Mouse (Mus musculus): ENCODE measurements at regions not wholly inside any gene's neighbourhood (a gene's known extent, or its start where the extent isn't known, plus 50 kb on each side); places are given as distances from the start of the nearest gene placed in this dataset.

DNA sequence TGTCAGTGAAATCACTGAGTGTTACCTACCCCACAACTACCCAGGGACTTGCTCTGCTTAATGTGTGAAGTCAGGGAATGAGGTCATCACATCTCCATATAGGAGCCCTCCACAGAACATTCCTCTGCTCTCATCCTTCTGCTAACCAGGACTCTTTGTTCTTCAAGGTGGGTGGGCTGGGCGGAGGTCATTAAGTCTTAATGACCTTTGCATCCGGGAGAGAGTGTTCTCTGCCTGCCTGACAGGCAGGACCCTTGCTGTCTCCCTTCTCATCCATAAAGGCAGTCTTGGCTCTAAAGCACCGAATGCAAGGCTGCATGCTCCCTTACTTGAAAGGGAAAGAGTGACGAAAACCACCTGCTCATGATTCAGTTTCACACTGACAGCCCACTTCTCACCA lies 1051.4 kb downstream of the Slc22a22 start:
- no peaks in the 10 kb centered on the region for H3K36me3 ChIP-seq (ENCODE audit: control insufficient read depth, insufficient read depth, low read length)
- no peak overlapping the region for H3K9ac ChIP-seq (ENCODE audit: low read length)
- no peaks in the 10 kb centered on the region for H3K4me1 ChIP-seq (replicated peaks; ENCODE audit: control insufficient read depth, insufficient read depth)
- ATAC-seq (ENCODE audit: low FRiP score, low TSS enrichment) (no peak), DNase-seq (ENCODE audit: low spot score) (no peak)
- 16% methylated on average over 4 of the region's 4 CpGs for WGBS
- no peaks in the 10 kb centered on the region for H3K27me3 ChIP-seq (ENCODE audit: control insufficient read depth, insufficient read depth, low read length)
- no peaks in the 10 kb centered on the region for H3K9me3 ChIP-seq (ENCODE audit: control insufficient read depth, low read length)
- no peak overlapping the region for H3K4me2 ChIP-seq (replicated peaks; ENCODE audit: low read depth)
- TF ChIP-seq CTCF (IDR thresholded peaks at IDR 0.05; ENCODE audit: low read depth) (no peak), EP300 (optimal IDR thresholded peaks at IDR 0.05) (no peak)
- H3K4me3 ChIP-seq (ENCODE audit: low read depth, low read length), result no peak overlapping the region
- H3K27ac ChIP-seq (replicated peaks), result no peak overlapping the region

DNA sequence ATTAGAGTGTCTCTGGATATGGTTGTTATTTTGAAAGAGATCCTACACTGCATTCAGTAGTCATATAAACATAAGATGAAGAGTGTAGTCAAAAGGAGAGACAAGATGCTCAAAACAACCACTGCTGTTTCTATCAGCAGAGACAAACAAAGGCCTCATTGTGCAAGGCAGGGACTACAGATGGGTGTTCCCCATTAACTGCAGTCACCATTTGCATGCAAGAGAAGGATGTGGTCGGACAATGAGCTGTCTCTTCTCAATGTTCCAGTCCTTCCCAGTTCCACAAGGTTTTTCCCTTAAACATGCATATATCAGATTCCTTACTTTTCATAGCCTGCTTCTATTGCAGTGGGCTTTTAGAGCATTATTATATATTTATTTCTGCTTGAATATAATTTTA lies 1056.7 kb downstream of the Slc22a22 start:
- WGBS, result 70% methylated on average over 1 of the region's 1 CpGs
- no peak for ATAC-seq (ENCODE audit: low FRiP score, low TSS enrichment)
- H3K4me1 ChIP-seq (replicated peaks; ENCODE audit: control insufficient read depth, insufficient read depth), result no peaks in the 10 kb centered on the region

DNA sequence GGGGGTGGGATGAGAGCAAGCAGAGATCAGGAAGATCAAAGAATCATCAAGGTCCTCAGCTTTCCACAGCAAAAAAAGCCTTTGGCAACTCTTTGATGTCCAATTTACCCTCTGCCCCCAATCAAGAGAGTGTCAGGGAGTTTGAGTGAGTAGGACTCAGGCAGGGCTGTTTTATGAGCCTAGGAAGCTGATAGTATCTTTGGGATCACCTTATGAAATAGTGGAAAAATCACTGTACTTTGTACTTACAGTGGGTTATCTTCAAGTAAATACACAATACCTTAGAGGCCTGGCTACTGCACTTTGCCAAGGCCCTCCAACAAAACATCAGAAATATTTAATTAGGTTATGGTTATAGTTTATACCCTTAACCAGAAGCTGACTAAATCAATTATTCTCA lies 1085.4 kb downstream of the Slc22a22 start:
- Histone ChIP-seq H3K4me1 (replicated peaks; ENCODE audit: control insufficient read depth, insufficient read depth) (no peaks in the 10 kb centered on the region), H3K27me3 (ENCODE audit: control insufficient read depth, insufficient read depth, low read length) (no peaks in the 10 kb centered on the region), H3K9ac (ENCODE audit: low read length) (no peak overlapping the region), H3K4me2 (replicated peaks; ENCODE audit: low read depth) (no peak overlapping the region), H3K27ac (replicated peaks) (no peak overlapping the region), H3K36me3 (ENCODE audit: control insufficient read depth, insufficient read depth, low read length) (no peaks in the 10 kb centered on the region), H3K9me3 (ENCODE audit: control insufficient read depth, low read length) (no peaks in the 10 kb centered on the region), H3K4me3 (ENCODE audit: low read depth, low read length) (no peak overlapping the region)
- DNase-seq (ENCODE audit: low spot score), result no peak
- ATAC-seq (ENCODE audit: low FRiP score, low TSS enrichment), result no peak
- TF ChIP-seq EP300 (optimal IDR thresholded peaks at IDR 0.05), result no peak
- no peak for TF ChIP-seq CTCF (IDR thresholded peaks at IDR 0.05; ENCODE audit: low read depth)

More for the DNA sequence above, 1056.7 kb downstream of the Slc22a22 start:
- H3K9ac ChIP-seq (ENCODE audit: low read length), result no peak overlapping the region
- TF ChIP-seq EP300 (optimal IDR thresholded peaks at IDR 0.05), result no peak
- TF ChIP-seq CTCF (IDR thresholded peaks at IDR 0.05; ENCODE audit: low read depth), result no peak
- DNase-seq (ENCODE audit: low spot score), result no peak
- no peak overlapping the region for H3K4me2 ChIP-seq (replicated peaks; ENCODE audit: low read depth)
- H3K4me3 ChIP-seq (ENCODE audit: low read depth, low read length), result no peak overlapping the region
- H3K36me3 ChIP-seq (ENCODE audit: control insufficient read depth, insufficient read depth, low read length), result no peaks in the 10 kb centered on the region
- H3K27ac ChIP-seq (replicated peaks), result no peak overlapping the region
- H3K9me3 ChIP-seq (ENCODE audit: control insufficient read depth, low read length), result no peaks in the 10 kb centered on the region
- no peaks in the 10 kb centered on the region for H3K27me3 ChIP-seq (ENCODE audit: control insufficient read depth, insufficient read depth, low read length)

DNA sequence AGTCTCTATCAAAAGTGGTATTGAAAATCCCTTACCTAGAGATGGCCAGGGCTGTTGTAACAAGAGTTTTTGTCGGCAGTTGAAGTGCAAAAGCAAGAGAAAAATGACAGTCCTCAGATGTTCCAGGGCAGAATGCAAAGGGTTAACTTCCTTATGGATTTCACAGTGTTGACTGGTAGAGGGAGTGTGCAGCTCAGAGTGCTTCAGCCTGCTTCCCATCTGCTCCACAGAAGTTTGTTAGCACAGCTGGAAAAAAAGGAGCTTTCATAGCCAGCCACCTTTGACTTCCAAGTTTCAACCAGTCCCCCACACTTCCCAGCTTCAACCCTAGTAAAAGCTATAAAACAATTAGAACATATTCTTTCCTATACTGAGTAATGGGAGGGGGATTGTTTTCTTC lies 1098.9 kb downstream of the Slc22a22 start:
- WGBS, result 17% methylated on average over 1 of the region's 1 CpGs
- Histone ChIP-seq H3K9ac (ENCODE audit: low read length) (no peak overlapping the region), H3K4me2 (replicated peaks; ENCODE audit: low read depth) (no peak overlapping the region), H3K4me1 (replicated peaks; ENCODE audit: control insufficient read depth, insufficient read depth) (no peaks in the 10 kb centered on the region), H3K27me3 (ENCODE audit: control insufficient read depth, insufficient read depth, low read length) (no peaks in the 10 kb centered on the region), H3K9me3 (ENCODE audit: control insufficient read depth, low read length) (no peaks in the 10 kb centered on the region), H3K4me3 (ENCODE audit: low read depth, low read length) (no peak overlapping the region), H3K27ac (replicated peaks) (no peak overlapping the region), H3K36me3 (ENCODE audit: control insufficient read depth, insufficient read depth, low read length) (no peaks in the 10 kb centered on the region)
- DNase-seq (ENCODE audit: low spot score), result no peak
- ATAC-seq (ENCODE audit: low FRiP score, low TSS enrichment), result no peak
- TF ChIP-seq CTCF (IDR thresholded peaks at IDR 0.05; ENCODE audit: low read depth) (no peak), EP300 (optimal IDR thresholded peaks at IDR 0.05) (no peak)

DNA sequence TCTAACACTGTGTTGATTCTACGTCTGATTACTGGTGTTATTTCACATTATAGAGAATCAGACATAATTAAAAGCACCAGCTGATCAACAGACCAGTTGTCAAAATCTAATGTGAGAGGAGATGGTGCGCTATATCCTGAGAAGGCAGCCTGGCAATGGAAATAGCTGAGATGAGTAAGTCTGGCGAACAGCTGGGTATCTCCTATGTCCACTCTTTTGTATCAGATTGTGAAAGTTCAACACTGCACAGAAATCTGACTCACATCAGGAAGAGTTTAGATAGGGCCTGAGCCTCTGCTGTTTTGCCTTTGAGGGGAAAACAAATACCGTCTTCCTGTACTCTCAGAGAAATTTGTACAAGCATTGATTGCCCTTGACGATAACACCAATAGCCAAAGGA lies 1126.5 kb downstream of the Slc22a22 start:
- Histone ChIP-seq H3K36me3 (ENCODE audit: control insufficient read depth, insufficient read depth, low read length) (no peaks in the 10 kb centered on the region), H3K4me3 (ENCODE audit: low read depth, low read length) (no peak overlapping the region), H3K9me3 (ENCODE audit: control insufficient read depth, low read length) (no peaks in the 10 kb centered on the region), H3K27me3 (ENCODE audit: control insufficient read depth, insufficient read depth, low read length) (no peaks in the 10 kb centered on the region), H3K9ac (ENCODE audit: low read length) (no peak overlapping the region), H3K4me1 (replicated peaks; ENCODE audit: control insufficient read depth, insufficient read depth) (no peaks in the 10 kb centered on the region), H3K4me2 (replicated peaks; ENCODE audit: low read depth) (no peak overlapping the region), H3K27ac (replicated peaks) (no peak overlapping the region)
- ATAC-seq (ENCODE audit: low FRiP score, low TSS enrichment) (no peak), DNase-seq (ENCODE audit: low spot score) (no peak)
- TF ChIP-seq CTCF (IDR thresholded peaks at IDR 0.05; ENCODE audit: low read depth) (no peak), EP300 (optimal IDR thresholded peaks at IDR 0.05) (no peak)
- WGBS, result 80% methylated on average over 5 of the region's 5 CpGs

DNA sequence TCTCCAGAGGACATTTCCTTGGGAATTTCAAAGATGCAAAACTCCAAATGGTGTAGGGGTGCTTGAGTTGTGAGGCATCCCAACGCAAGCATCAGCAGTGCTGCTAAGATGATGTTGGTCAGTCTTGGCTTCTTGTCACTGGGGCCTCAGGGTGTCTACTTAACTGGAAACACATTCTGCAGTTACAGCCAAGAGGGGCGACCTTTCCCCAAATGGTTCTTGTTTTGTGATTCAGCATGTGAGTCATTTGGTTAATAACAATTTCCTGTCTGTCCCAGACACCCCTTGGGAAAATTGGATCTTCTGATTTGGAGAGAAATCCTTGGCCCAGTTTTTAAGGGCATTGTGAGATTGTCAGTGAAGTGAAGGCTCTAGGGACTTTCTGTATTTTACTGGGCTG lies 1131.3 kb downstream of the Slc22a22 start:
- WGBS, result 57% methylated on average over 2 of the region's 2 CpGs

More for the DNA sequence above, 1131.3 kb downstream of the Slc22a22 start:
- H3K27ac ChIP-seq (replicated peaks), result no peak overlapping the region
- no peak overlapping the region for H3K9ac ChIP-seq (ENCODE audit: low read length)
- H3K36me3 ChIP-seq (ENCODE audit: control insufficient read depth, insufficient read depth, low read length), result no peaks in the 10 kb centered on the region
- ATAC-seq (ENCODE audit: low FRiP score, low TSS enrichment), result no peak
- H3K4me3 ChIP-seq (ENCODE audit: low read depth, low read length), result no peak overlapping the region
- no peaks in the 10 kb centered on the region for H3K4me1 ChIP-seq (replicated peaks; ENCODE audit: control insufficient read depth, insufficient read depth)
- TF ChIP-seq EP300 (optimal IDR thresholded peaks at IDR 0.05), result no peak
- TF ChIP-seq CTCF (IDR thresholded peaks at IDR 0.05; ENCODE audit: low read depth), result no peak
- no peaks in the 10 kb centered on the region for H3K9me3 ChIP-seq (ENCODE audit: control insufficient read depth, low read length)
- no peak for DNase-seq (ENCODE audit: low spot score)
- no peaks in the 10 kb centered on the region for H3K27me3 ChIP-seq (ENCODE audit: control insufficient read depth, insufficient read depth, low read length)
- H3K4me2 ChIP-seq (replicated peaks; ENCODE audit: low read depth), result no peak overlapping the region

All from stomach, postnatal 0 days (tissue).